Mouse (Mus musculus): ENCODE measurements around the gene Rapgef5. TPM values are rescaled to one million over a fixed set of nuclear protein-coding genes. Genes with fewer than 3 reads are reported as not detected.

Rapgef5 gene
- total and polyA plus RNA-seq, 3 experiments = not detected

DNA sequence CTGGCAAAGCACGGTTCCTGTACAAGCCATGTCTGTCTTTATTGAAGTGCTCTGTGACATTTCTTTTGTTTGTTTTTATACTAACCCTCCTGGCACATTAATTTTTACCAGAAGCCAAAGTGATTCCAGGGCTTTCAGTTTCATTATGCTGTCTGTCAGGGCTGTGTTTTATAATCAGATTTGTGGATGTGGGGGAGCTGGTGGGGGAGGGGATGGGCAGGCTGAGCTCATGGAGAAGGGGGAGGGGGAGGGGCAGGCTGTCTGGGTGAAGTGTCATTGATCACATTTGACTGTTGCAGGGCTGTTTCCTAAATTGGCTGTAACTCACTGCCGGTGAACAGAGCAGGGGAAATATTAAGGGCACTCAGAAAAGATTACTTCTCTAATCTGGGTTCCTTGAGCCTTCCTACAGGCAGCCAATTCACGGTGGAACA, 211.9 kb downstream of the Rapgef5 start:
- H3K36me3 ChIP-seq (ENCODE audit: control insufficient read depth in 1 of 2, insufficient read depth in 2 of 2, low read length in 2 of 2) = no peaks in the 10 kb centered on the region
- H3K4me3 ChIP-seq (ENCODE audit: control insufficient read depth in 1 of 2, insufficient read depth in 1 of 2, low read depth in 2 of 2, low read length in 2 of 2) = no peak overlapping the region
- H3K79me2 ChIP-seq (ENCODE audit: control insufficient read depth, insufficient read depth, low read length, poor library complexity) = no peaks in the 10 kb centered on the region
- no peaks in the 10 kb centered on the region for H3K4me1 ChIP-seq (ENCODE audit: control insufficient read depth in 1 of 2, insufficient read depth in 2 of 2, low read length in 2 of 2)
- DNase-seq (ENCODE audit: low read depth, low spot score) = no peak
- H3K27ac ChIP-seq (ENCODE audit: control insufficient read depth, low read depth, low read length) = no peak overlapping the region
- H3K27me3 ChIP-seq (ENCODE audit: control insufficient read depth in 1 of 2, insufficient read depth in 2 of 2, low read length in 2 of 2) = no peaks in the 10 kb centered on the region
- no peak overlapping the region for H3K9ac ChIP-seq (ENCODE audit: control insufficient read depth, low read depth, low read length, poor library complexity, severe bottlenecking)
- TF ChIP-seq SMC3 (IDR thresholded peaks at IDR 0.05; ENCODE audit: low read depth, low read length) = no peak
- no peak for TF ChIP-seq CHD2 (IDR thresholded peaks at IDR 0.05; ENCODE audit: low read length)
- no peak for TF ChIP-seq ZNF384 (IDR thresholded peaks at IDR 0.05; ENCODE audit: low read depth, low read length)
- no peak for TF ChIP-seq NRF1 (IDR thresholded peaks at IDR 0.05; ENCODE audit: insufficient read depth, low read depth, low read length, poor library complexity, severe bottlenecking)
- TF ChIP-seq NELFE (IDR thresholded peaks at IDR 0.05; ENCODE audit: low read depth, low read length) = no peak
- TF ChIP-seq TAL1 (IDR thresholded peaks at IDR 0.05; ENCODE audit: low read length) = no peak
- no peak for TF ChIP-seq HCFC1 (IDR thresholded peaks at IDR 0.05; ENCODE audit: low read depth, low read length)
- no peak for TF ChIP-seq POLR2AphosphoS2 (IDR thresholded peaks at IDR 0.05; ENCODE audit: low read length)
- TF ChIP-seq ZMIZ1 (IDR thresholded peaks at IDR 0.05; ENCODE audit: low read depth, low read length) = no peak
- TF ChIP-seq JUND (IDR thresholded peaks at IDR 0.05; ENCODE audit: low read depth, low read length) = no peak
- no peak for TF ChIP-seq USF1 (IDR thresholded peaks at IDR 0.05; ENCODE audit: low read depth, low read length)
- TF ChIP-seq TBP (IDR thresholded peaks at IDR 0.05; ENCODE audit: low read depth, low read length) = no peak
- TF ChIP-seq BHLHE40 (IDR thresholded peaks at IDR 0.05; ENCODE audit: borderline replicate concordance, low read depth, low read length) = no peak
- TF ChIP-seq MAX (IDR thresholded peaks at IDR 0.05; ENCODE audit: low read length) = no peak
- TF ChIP-seq RAD21 (IDR thresholded peaks at IDR 0.05; ENCODE audit: low read depth, low read length) = no peak
- TF ChIP-seq EP300 (IDR thresholded peaks at IDR 0.05; ENCODE audit: low read depth in 1 of 2, low read length in 2 of 2) = no peak
- no peak for TF ChIP-seq GABPA (IDR thresholded peaks at IDR 0.05; ENCODE audit: low read depth, low read length)
- TF ChIP-seq ZC3H11A (IDR thresholded peaks at IDR 0.05; ENCODE audit: low read depth, low read length) = no peak
- TF ChIP-seq CHD1 (IDR thresholded peaks at IDR 0.05; ENCODE audit: low read depth, low read length) = no peak
- no peaks in the 10 kb centered on the region for H3K9me3 ChIP-seq (replicated peaks; ENCODE audit: insufficient read depth, low read length)

DNA sequence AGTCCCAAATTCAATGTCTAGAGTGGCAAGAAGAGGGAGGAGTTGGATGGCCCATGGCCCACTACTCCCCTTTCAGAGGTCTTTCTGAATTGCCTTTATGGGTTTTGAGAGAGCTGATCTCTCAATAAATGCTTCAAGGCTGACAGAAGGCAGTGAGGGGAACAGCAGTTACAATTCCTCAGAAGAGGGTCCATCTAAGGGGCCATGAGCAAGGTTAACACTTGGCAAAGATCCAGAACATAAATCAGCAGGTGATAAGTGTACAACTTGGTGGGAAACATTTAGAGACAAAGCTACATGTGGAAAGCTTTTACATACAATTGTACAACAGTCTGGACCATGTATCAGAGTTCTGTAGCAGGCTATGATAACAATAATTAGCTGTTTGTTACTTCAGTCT, 217.3 kb downstream of the Rapgef5 start:
- H3K9me3 ChIP-seq (replicated peaks; ENCODE audit: insufficient read depth, low read length) = no peaks in the 10 kb centered on the region
- TF ChIP-seq HCFC1 (IDR thresholded peaks at IDR 0.05; ENCODE audit: low read depth, low read length) = no peak
- TF ChIP-seq ZMIZ1 (IDR thresholded peaks at IDR 0.05; ENCODE audit: low read depth, low read length) = no peak
- TF ChIP-seq MYB (IDR thresholded peaks at IDR 0.05; ENCODE audit: low read depth, low read length) = no peak
- TF ChIP-seq EP300 (IDR thresholded peaks at IDR 0.05; ENCODE audit: low read depth in 1 of 2, low read length in 2 of 2) = no peak
- TF ChIP-seq MAZ (IDR thresholded peaks at IDR 0.05; ENCODE audit: low read depth, low read length) = no peak
- TF ChIP-seq CHD2 (IDR thresholded peaks at IDR 0.05; ENCODE audit: low read length) = no peak
- H3K9ac ChIP-seq (ENCODE audit: control insufficient read depth, low read depth, low read length, poor library complexity, severe bottlenecking) = no peak overlapping the region
- no peaks in the 10 kb centered on the region for H3K79me2 ChIP-seq (ENCODE audit: control insufficient read depth, insufficient read depth, low read length, poor library complexity)
- H3K4me1 ChIP-seq (ENCODE audit: control insufficient read depth in 1 of 2, insufficient read depth in 2 of 2, low read length in 2 of 2) = no peaks in the 10 kb centered on the region
- H3K4me3 ChIP-seq (ENCODE audit: control insufficient read depth in 1 of 2, insufficient read depth in 1 of 2, low read depth in 2 of 2, low read length in 2 of 2) = no peak overlapping the region
- no peak for DNase-seq (ENCODE audit: low read depth, low spot score)
- no peaks in the 10 kb centered on the region for H3K27me3 ChIP-seq (ENCODE audit: control insufficient read depth in 1 of 2, insufficient read depth in 2 of 2, low read length in 2 of 2)
- no peaks in the 10 kb centered on the region for H3K36me3 ChIP-seq (ENCODE audit: control insufficient read depth in 1 of 2, insufficient read depth in 2 of 2, low read length in 2 of 2)
- no peak overlapping the region for H3K27ac ChIP-seq (ENCODE audit: control insufficient read depth, low read depth, low read length)

All from MEL (cell line).